Mouse (Mus musculus) intestine, postnatal 0 days (tissue): Measurements from ENCODE around the gene Ppp1r3f. TPM values are rescaled to one million over a fixed set of nuclear protein-coding genes. Genes with fewer than 3 reads are reported as not detected.

ENCODE experiments used
- ATAC-seq: fragments of 200-750 bp; cut with Nextera tagmentation; 2 replicates; pipeline ENCODE4 v1.8.0; 2017; ENCODE audit warnings: mild to moderate bottlenecking, moderate TSS enrichment, moderate library complexity
- H3K27ac ChIP-seq: fragments of 300-500 bp; sonication (generic); 2 replicates; pipeline ENCODE4 v1.5.1; 2014; ENCODE audit warnings: mild to moderate bottlenecking, low read depth, low read length, moderate library complexity
- H3K27me3 ChIP-seq: fragments of 300-500 bp; sonication (generic); replicated peaks from 2 replicates; pipeline ENCODE4 v1.6.1; 2014; ENCODE audit warnings: low read length, mixed read lengths; ENCODE audit not compliant: control insufficient read depth, insufficient read depth
- H3K36me3 ChIP-seq: fragments of 300-500 bp; sonication (generic); 2 replicates; pipeline ENCODE4 v1.6.1; 2014; ENCODE audit warnings: mild to moderate bottlenecking, moderate library complexity; ENCODE audit not compliant: control insufficient read depth, insufficient read depth
- H3K4me1 ChIP-seq: fragments of 300-500 bp; sonication (generic); replicated peaks from 2 replicates; pipeline ENCODE4 v1.6.1; 2014; ENCODE audit warnings: antibody characterized with exemption, low read length, mixed read lengths; ENCODE audit not compliant: control insufficient read depth, insufficient read depth
- H3K4me2 ChIP-seq: fragments of 300-500 bp; sonication (generic); replicated peaks from 2 replicates; pipeline ENCODE4 v1.6.1; 2014; ENCODE audit warnings: low read depth, mild to moderate bottlenecking, moderate library complexity
- H3K4me3 ChIP-seq: fragments of 300-500 bp; sonication (generic); 2 replicates; pipeline ENCODE4 v1.5.1; 2014; ENCODE audit warnings: low read depth, low read length
- H3K9ac ChIP-seq: fragments of 300-500 bp; sonication (generic); 2 replicates; pipeline ENCODE4 v1.6.1; 2014; ENCODE audit warnings: mild to moderate bottlenecking, low read depth, low read length
- H3K9me3 ChIP-seq: fragments of 300-500 bp; sonication (generic); 2 replicates; pipeline ENCODE4 v1.6.1; 2016; ENCODE audit warnings: mixed run types; ENCODE audit not compliant: control insufficient read depth
- CTCF ChIP-seq: sonication (generic); IDR thresholded peaks from 2 replicates; pipeline ENCODE4 v1.5.1; 2016; ENCODE audit warnings: low read depth, mild to moderate bottlenecking, control low read depth, antibody characterized with exemption, moderate library complexity
- WGBS: fragments of 180-500 bp; shearing (Covaris S2); extraction: QIAGEN DNeasy Blood & Tissue Kit; methylation state at CpG from one replicate; pipeline ENCODE4 v1.1.7; 2014; 5-methylcytosine and 5-hydroxymethylcytosine counted together
- polyA plus RNA-seq: library from polyadenylated mRNA; unstranded; fragments of >200 nt; fragmentation: Nextera tagmentation; extraction: Ambion mirVana; gene quantifications from 2 replicates; pipeline ENCODE4 v1.2.1, GENCODE M21; 2015

Ppp1r3f gene
- polyA plus RNA-seq, 1 experiment from 2014 or later = 0.83 TPM

GRCm38 (mm10) chrX:7574885-7575231 is 775 bp upstream of the Ppp1r3f start:
- no peaks in the 10 kb centered on the region for H3K36me3 ChIP-seq
- no peaks in the 10 kb centered on the region for H3K27me3 ChIP-seq
- peak overlapping the region; percentile 61 for H3K4me2 ChIP-seq
- ATAC-seq = no peak
- no peak for TF ChIP-seq CTCF
- H3K4me3 ChIP-seq = peak overlapping the region; percentile 58
- H3K27ac ChIP-seq = no peak overlapping the region
- WGBS = 25% methylated on average over 5 of the region's 6 CpGs
- no peaks in the 10 kb centered on the region for H3K9me3 ChIP-seq
- H3K9ac ChIP-seq = no peak overlapping the region
- H3K4me1 ChIP-seq = no peaks in the 10 kb centered on the region

- peak; percentile 74 for ATAC-seq
- peak within 1 kb of the TSS; percentile 58 for H3K4me3 ChIP-seq
These were observed 652 bp downstream of the Ppp1r3f start, which contains the start of gene Foxp3 for GRCm38 (mm10) chrX:7573176-7574086. TSS of gene Foxp3 (plus strand) at chrX:7573644.

GRCm38 (mm10) chrX:7572466-7572865 is 1.6 kb downstream of the Ppp1r3f start:
- no peaks in the 10 kb centered on the region for H3K36me3 ChIP-seq
- no peaks in the 10 kb centered on the region for H3K9me3 ChIP-seq
- TF ChIP-seq CTCF = no peak
- ATAC-seq = no peak
- no peak overlapping the region for H3K4me3 ChIP-seq
- H3K27ac ChIP-seq = peak overlapping the region; percentile 7; the same call in 1 of the 2 replicates
- H3K4me1 ChIP-seq = no peaks in the 10 kb centered on the region
- WGBS = 62% methylated on average over 10 of the region's 10 CpGs
- peak overlapping the region; percentile 74 for H3K4me2 ChIP-seq
- H3K27me3 ChIP-seq = no peaks in the 10 kb centered on the region
- H3K9ac ChIP-seq = no peak overlapping the region

More at GRCm38 (mm10) chrX:7573176-7574086, 652 bp downstream of the Ppp1r3f start, which contains the start of gene Foxp3:
- Histone ChIP-seq H3K27me3 (no peaks in the 10 kb centered on the region), H3K4me1 (no peaks in the 10 kb centered on the region), H3K36me3 (no peaks in the 10 kb centered on the region), H3K9ac (peak within 1 kb of the TSS; percentile 64), H3K27ac (peak within 1 kb of the TSS; percentile 81), H3K9me3 (no peaks in the 10 kb centered on the region), H3K4me2 (peak within 1 kb of the TSS; percentile 74)
- 33% methylated on average over 39 of the region's 72 CpGs for WGBS
- no peak for TF ChIP-seq CTCF

GRCm38 (mm10) chrX:7571565-7572136 is 2.4 kb downstream of the Ppp1r3f start:
- TF ChIP-seq CTCF = no peak
- H3K4me2 ChIP-seq = no peak overlapping the region
- WGBS = 93% methylated on average over 9 of the region's 9 CpGs

GRCm38 (mm10) chrX:7570481-7571175 is 3.5 kb downstream of the Ppp1r3f start:
- Histone ChIP-seq H3K4me1 (no peaks in the 10 kb centered on the region), H3K27ac (no peak overlapping the region), H3K4me2 (no peak overlapping the region), H3K27me3 (no peaks in the 10 kb centered on the region), H3K9ac (no peak overlapping the region), H3K36me3 (no peaks in the 10 kb centered on the region), H3K9me3 (no peaks in the 10 kb centered on the region), H3K4me3 (no peak overlapping the region)
- TF ChIP-seq CTCF = no peak
- 62% methylated on average over 7 of the region's 7 CpGs for WGBS
- ATAC-seq = no peak

More at GRCm38 (mm10) chrX:7571565-7572136, 2.4 kb downstream of the Ppp1r3f start:
- Histone ChIP-seq H3K9ac (no peak overlapping the region), H3K9me3 (no peaks in the 10 kb centered on the region), H3K4me3 (no peak overlapping the region), H3K27me3 (no peaks in the 10 kb centered on the region), H3K36me3 (no peaks in the 10 kb centered on the region), H3K4me1 (no peaks in the 10 kb centered on the region), H3K27ac (no peak overlapping the region)
- no peak for ATAC-seq

GRCm38 (mm10) chrX:7567491-7567890 is 6.6 kb downstream of the Ppp1r3f start:
- Histone ChIP-seq H3K9me3 (no peaks in the 10 kb centered on the region), H3K4me2 (no peak overlapping the region), H3K9ac (no peak overlapping the region), H3K36me3 (no peaks in the 10 kb centered on the region), H3K4me3 (no peak overlapping the region), H3K27ac (no peak overlapping the region), H3K4me1 (no peaks in the 10 kb centered on the region), H3K27me3 (no peaks in the 10 kb centered on the region)
- TF ChIP-seq CTCF = no peak
- WGBS = 70% methylated on average over 9 of the region's 9 CpGs
- no peak for ATAC-seq
